Mouse (Mus musculus) adrenal gland (tissue): ENCODE results near the gene Papolb.

Experiments
- intact Hi-C: fragments of 180-260 bp; cut with DNase I; formaldehyde crosslinking; loops from one replicate; pipeline ENCODE4 v1.15.1; 2025
- long read RNA-seq, 2 experiments: library from polyadenylated mRNA; unstranded; transcript quantifications; one replicate each; pipeline ENCODE4 v2.0.0; 2020; ENCODE audit warnings: borderline replicate concordance in 1 of 2; ENCODE audit not compliant: insufficient replicate concordance in 1 of 2

Papolb gene
- long read RNA-seq, experiment 1 = 0 reads
- long read RNA-seq, experiment 2 = 0 reads

- intact Hi-C loops = no loop called here
Measured at GRCm38 (mm10) chr5:142529915-142530314, at the start of gene Papolb. Papolb (minus strand) TSS chr5:142530076.

- intact Hi-C loops = no loop called here
Measured at GRCm38 (mm10) chr5:142578192-142578591, 48.3 kb upstream of the Papolb start.

GRCm38 (mm10) chr5:142576832-142577231 is 47.0 kb upstream of the Papolb start:
- intact Hi-C loops = no loop called here

GRCm38 (mm10) chr5:142574323-142575057 is 44.6 kb upstream of the Papolb start:
- intact Hi-C loops = no loop called here

- intact Hi-C loops = no loop called here
Measured at GRCm38 (mm10) chr5:142564606-142565005, 34.7 kb upstream of the Papolb start.

GRCm38 (mm10) chr5:142560261-142560660 is 30.4 kb upstream of the Papolb start:
- intact Hi-C loops = no loop called here

GRCm38 (mm10) chr5:142557397-142558067 is 27.7 kb upstream of the Papolb start:
- intact Hi-C loops = loop anchor here (1.0 kb wide), 2 partner anchors 63 to 161 kb away; no protein-coding TSS in a partner anchor

GRCm38 (mm10) chr5:142556721-142557120 is 26.8 kb upstream of the Papolb start:
- intact Hi-C loops = loop anchor here (1.0 kb wide), 2 partner anchors 64 to 162 kb away; no protein-coding TSS in a partner anchor

GRCm38 (mm10) chr5:142555866-142556265 is 26.0 kb upstream of the Papolb start:
- intact Hi-C loops = no loop called here

GRCm38 (mm10) chr5:142550706-142551652 is 21.1 kb upstream of the Papolb start, which contains the start of gene Radil:
Radil (minus strand) TSS chr5:142551098.
- intact Hi-C loops = loop anchor here (2.0 to 5.0 kb wide), 2 partner anchors 48 to 69 kb away; no protein-coding TSS in a partner anchor

GRCm38 (mm10) chr5:142549961-142550705 is 20.3 kb upstream of the Papolb start:
- intact Hi-C loops = loop anchor here (2.0 to 5.0 kb wide), 2 partner anchors 47 to 68 kb away; no protein-coding TSS in a partner anchor

GRCm38 (mm10) chr5:142549441-142549840 is 19.6 kb upstream of the Papolb start:
- intact Hi-C loops = no loop called here

- intact Hi-C loops = no loop called here
Measured at GRCm38 (mm10) chr5:142547066-142547465, 17.2 kb upstream of the Papolb start.

- intact Hi-C loops = no loop called here
Measured at GRCm38 (mm10) chr5:142546344-142546743, 16.5 kb upstream of the Papolb start.

GRCm38 (mm10) chr5:142545014-142545795 is 15.3 kb upstream of the Papolb start:
- intact Hi-C loops = no loop called here

GRCm38 (mm10) chr5:142537286-142537685 is 7.4 kb upstream of the Papolb start:
- intact Hi-C loops = no loop called here

GRCm38 (mm10) chr5:142535388-142535787 is 5.5 kb upstream of the Papolb start:
- intact Hi-C loops = no loop called here

GRCm38 (mm10) chr5:142524711-142525464 is 5.0 kb downstream of the Papolb start:
- intact Hi-C loops = no loop called here
